Mouse (Mus musculus) MEL (cell line): Measurements from ENCODE around the gene Rplp0. TPM values are rescaled to one million over a fixed set of nuclear protein-coding genes. Genes with fewer than 3 reads are reported as not detected.

Source experiments
- DNase-seq: peaks from one replicate; pipeline ENCODE4 v3.0.0; 2011; ENCODE audit warnings: low read depth, low spot score
- H3K27ac ChIP-seq: 2 replicates; pipeline ENCODE4 v1.5.1; 2012; ENCODE audit warnings: low read depth, mild to moderate bottlenecking, control low read depth, low read length, moderate library complexity; ENCODE audit not compliant: control insufficient read depth
- H3K27me3 ChIP-seq, 2 experiments: fragments of 150-350 bp in 1 of 2; sonication (generic) in 1 of 2; 2 replicates each; pipeline ENCODE4 v1.6.1; 2012; ENCODE audit warnings: low read length in 2 of 2, mild to moderate bottlenecking in 2 of 2, improper control_type of control experiment in 1 of 2, moderate library complexity in 1 of 2; ENCODE audit not compliant: insufficient read depth in 2 of 2, control insufficient read depth in 1 of 2
- H3K36me3 ChIP-seq, 2 experiments: 2 replicates each; pipeline ENCODE4 v1.6.1; 2012 to 2014; ENCODE audit warnings: low read length in 2 of 2, improper control_type of control experiment in 1 of 2, inconsistent platforms in 1 of 2, mild to moderate bottlenecking in 1 of 2; ENCODE audit not compliant: insufficient read depth in 2 of 2, control insufficient read depth in 1 of 2
- H3K4me1 ChIP-seq, 2 experiments: fragments of 150-350 bp in 1 of 2; sonication (generic) in 1 of 2; 2 replicates each; pipeline ENCODE4 v1.6.1; 2012; ENCODE audit warnings: low read length in 2 of 2, improper control_type of control experiment in 1 of 2, mild to moderate bottlenecking in 1 of 2; ENCODE audit not compliant: insufficient read depth in 2 of 2, control insufficient read depth in 1 of 2
- H3K4me3 ChIP-seq, 2 experiments: fragments of 150-350 bp in 1 of 2; sonication (generic) in 1 of 2; 2 replicates each; pipeline ENCODE4 v1.5.1; 2012; ENCODE audit warnings: low read depth in 2 of 2, low read length in 2 of 2, mild to moderate bottlenecking in 2 of 2, moderate library complexity in 2 of 2, control low read depth in 1 of 2, improper control_type of control experiment in 1 of 2; ENCODE audit not compliant: control insufficient read depth in 1 of 2, insufficient read depth in 1 of 2
- H3K79me2 ChIP-seq: 2 replicates; pipeline ENCODE4 v1.6.1; 2012; ENCODE audit warnings: mild to moderate bottlenecking, low read length, moderate library complexity; ENCODE audit not compliant: control insufficient read depth, poor library complexity, insufficient read depth
- H3K9ac ChIP-seq: 2 replicates; pipeline ENCODE4 v1.6.1; 2012; ENCODE audit warnings: low read depth, mild to moderate bottlenecking, control low read depth, low read length, moderate library complexity; ENCODE audit not compliant: control insufficient read depth, poor library complexity, severe bottlenecking
- H3K9me3 ChIP-seq: fragments of 150-350 bp; sonication (generic); replicated peaks from 2 replicates; pipeline ENCODE4 v1.6.1; 2012; ENCODE audit warnings: mild to moderate bottlenecking, low read length, improper control_type of control experiment, moderate library complexity; ENCODE audit not compliant: insufficient read depth
- BHLHE40 ChIP-seq: IDR thresholded peaks from 2 replicates; pipeline ENCODE4 v1.6.1; 2012; ENCODE audit warnings: low read depth, mild to moderate bottlenecking, inconsistent platforms, low read length, improper control_type of control experiment, borderline replicate concordance
- CHD1 ChIP-seq: IDR thresholded peaks from 2 replicates; pipeline ENCODE4 v1.6.1; 2012; ENCODE audit warnings: low read depth, mild to moderate bottlenecking, inconsistent platforms, low read length, improper control_type of control experiment
- CTCF ChIP-seq, 3 experiments: IDR thresholded peaks in 2 of 3; conservative IDR thresholded peaks in 1 of 3; 2 replicates each; pipeline ENCODE4 v1.5.1; 2011 to 2012; ENCODE audit warnings: low read length in 3 of 3, low read depth in 2 of 3, mild to moderate bottlenecking in 2 of 3, improper control_type of control experiment in 1 of 3, inconsistent platforms in 1 of 3, mixed read lengths in 1 of 3, moderate library complexity in 1 of 3; ENCODE audit not compliant: control insufficient read depth in 1 of 3, insufficient read depth in 1 of 3, poor library complexity in 1 of 3, severe bottlenecking in 1 of 3
- ELF1 ChIP-seq: IDR thresholded peaks from 2 replicates; pipeline ENCODE4 v1.6.1; 2014; ENCODE audit warnings: low read depth, mild to moderate bottlenecking, inconsistent platforms, low read length, improper control_type of control experiment, moderate library complexity
- EP300 ChIP-seq, 2 experiments: IDR thresholded peaks; 2 replicates each; pipeline ENCODE4 v1.6.1; 2011; ENCODE audit warnings: improper control_type of control experiment in 2 of 2, low read length in 2 of 2, low read depth in 1 of 2, mild to moderate bottlenecking in 1 of 2
- ETS1 ChIP-seq: IDR thresholded peaks from 2 replicates; pipeline ENCODE4 v1.6.1; 2012; ENCODE audit warnings: low read depth, mild to moderate bottlenecking, inconsistent platforms, low read length, improper control_type of control experiment, moderate library complexity
- GATA1 ChIP-seq: IDR thresholded peaks from 2 replicates; pipeline ENCODE4 v1.6.1; 2011; ENCODE audit warnings: low read depth, low read length, improper control_type of control experiment
- HCFC1 ChIP-seq: IDR thresholded peaks from 2 replicates; pipeline ENCODE4 v1.6.1; 2012; ENCODE audit warnings: low read depth, mild to moderate bottlenecking, inconsistent platforms, low read length, improper control_type of control experiment, moderate library complexity
- JUND ChIP-seq: IDR thresholded peaks from 2 replicates; pipeline ENCODE4 v1.6.1; 2011; ENCODE audit warnings: low read depth, mild to moderate bottlenecking, improper control_type of control experiment, low read length
- KAT2A ChIP-seq: conservative IDR thresholded peaks from 2 replicates; pipeline ENCODE4 v1.6.1; 2012; ENCODE audit warnings: low read depth, low read length, improper control_type of control experiment, inconsistent platforms
- MAX ChIP-seq: IDR thresholded peaks from 2 replicates; pipeline ENCODE4 v1.6.1; 2011; ENCODE audit warnings: low read length, improper control_type of control experiment
- MEF2A ChIP-seq: IDR thresholded peaks from 2 replicates; pipeline ENCODE4 v1.6.1; 2014; ENCODE audit warnings: low read depth, mild to moderate bottlenecking, inconsistent platforms, low read length, improper control_type of control experiment; ENCODE audit not compliant: poor library complexity, insufficient replicate concordance, severe bottlenecking; ENCODE audit errors: extremely low read depth
- MXI1 ChIP-seq: IDR thresholded peaks from 2 replicates; pipeline ENCODE4 v1.6.1; 2011; ENCODE audit warnings: mild to moderate bottlenecking, low read depth, low read length, improper control_type of control experiment
- MYB ChIP-seq: IDR thresholded peaks from 2 replicates; pipeline ENCODE4 v1.6.1; 2011; ENCODE audit warnings: mild to moderate bottlenecking, low read depth, low read length, improper control_type of control experiment
- MYC ChIP-seq: IDR thresholded peaks from 2 replicates; pipeline ENCODE4 v1.6.1; 2011; ENCODE audit warnings: low read depth, mild to moderate bottlenecking, low read length, improper control_type of control experiment, moderate library complexity
- POLR2A ChIP-seq, 2 experiments: IDR thresholded peaks; 2 replicates each; pipeline ENCODE4 v1.6.1; 2011 to 2012; ENCODE audit warnings: low read length in 2 of 2, mild to moderate bottlenecking in 2 of 2, control low read depth in 1 of 2, improper control_type of control experiment in 1 of 2, low read depth in 1 of 2, moderate library complexity in 1 of 2; ENCODE audit not compliant: control insufficient read depth in 1 of 2, insufficient read depth in 1 of 2, poor library complexity in 1 of 2
- POLR2AphosphoS5 ChIP-seq: IDR thresholded peaks from 2 replicates; pipeline ENCODE4 v1.6.1; 2012; ENCODE audit warnings: low read depth, borderline replicate concordance, mild to moderate bottlenecking, inconsistent platforms, low read length, moderate library complexity, mixed read lengths
- RCOR1 ChIP-seq: IDR thresholded peaks from 2 replicates; pipeline ENCODE4 v1.6.1; 2012; ENCODE audit warnings: low read depth, mild to moderate bottlenecking, inconsistent platforms, low read length, improper control_type of control experiment
- SMC3 ChIP-seq: IDR thresholded peaks from 2 replicates; pipeline ENCODE4 v1.6.1; 2011; ENCODE audit warnings: low read depth, low read length, improper control_type of control experiment
- TBP ChIP-seq: IDR thresholded peaks from 2 replicates; pipeline ENCODE4 v1.8.0; 2011; ENCODE audit warnings: low read depth, low read length, improper control_type of control experiment
- USF1 ChIP-seq: IDR thresholded peaks from 2 replicates; pipeline ENCODE4 v1.6.1; 2014; ENCODE audit warnings: low read depth, mild to moderate bottlenecking, inconsistent platforms, low read length, improper control_type of control experiment, moderate library complexity
- USF2 ChIP-seq, 2 experiments: IDR thresholded peaks; 2 replicates each; pipeline ENCODE4 v1.6.1; 2011 to 2012; ENCODE audit warnings: improper control_type of control experiment in 2 of 2, low read length in 2 of 2, borderline replicate concordance in 1 of 2, inconsistent platforms in 1 of 2, low read depth in 1 of 2, mild to moderate bottlenecking in 1 of 2; ENCODE audit not compliant: insufficient read depth in 1 of 2
- ZC3H11A ChIP-seq: IDR thresholded peaks from 2 replicates; pipeline ENCODE4 v1.6.1; 2012; ENCODE audit warnings: low read depth, mild to moderate bottlenecking, inconsistent platforms, low read length, improper control_type of control experiment
- ZKSCAN1 ChIP-seq: IDR thresholded peaks from 2 replicates; pipeline ENCODE4 v1.6.1; 2012; ENCODE audit warnings: low read depth, mild to moderate bottlenecking, inconsistent platforms, low read length, improper control_type of control experiment, moderate library complexity
- polyA plus RNA-seq, 2 experiments: library from polyadenylated mRNA; stranded (reverse) in 1 of 2; unstranded in 1 of 2; fragments of >175 nt in 1 of 2; fragments of >200 nt in 1 of 2; gene quantifications; 2 replicates each; pipeline versions ENCODE4 v1.2.1 to v1.2.4; 2012; ENCODE audit warnings: low replicate concordance in 2 of 2, low read depth in 1 of 2; ENCODE audit not compliant: insufficient read length in 2 of 2, insufficient read depth in 1 of 2, missing spikeins in 1 of 2
- total RNA-seq: library from RNA; depleted of rRNA; stranded (reverse); fragments of 300-350 nt; gene quantifications from 2 replicates; pipeline ENCODE4 v1.2.3, GENCODE M21; 2012

The Rplp0 gene
- total and polyA plus RNA-seq, 3 experiments, result 3,028 to 4,164 (median 3,294) TPM

GRCm38 (mm10) chr5:115585616-115586015, 26.3 kb downstream of the Rplp0 start:
- no peak for TF ChIP-seq ZKSCAN1
- TF ChIP-seq ZC3H11A, result no peak
- TF ChIP-seq MAX, result no peak
- no peak for TF ChIP-seq USF2 (IDR thresholded peaks at IDR 0.05; ENCODE audit: borderline replicate concordance in 1 of 2, insufficient read depth in 1 of 2, low read depth in 1 of 2, low read length in 2 of 2)
- TF ChIP-seq MYC, result no peak
- no peak for TF ChIP-seq KAT2A
- TF ChIP-seq POLR2A (IDR thresholded peaks at IDR 0.05; ENCODE audit: control insufficient read depth in 1 of 2, insufficient read depth in 1 of 2, low read depth in 1 of 2, low read length in 2 of 2, poor library complexity in 1 of 2), result no peak
- no peak for TF ChIP-seq POLR2AphosphoS5
- no peak for TF ChIP-seq MXI1
- TF ChIP-seq TBP, result no peak
- no peak for TF ChIP-seq ELF1
- TF ChIP-seq EP300 (IDR thresholded peaks at IDR 0.05; ENCODE audit: low read depth in 1 of 2, low read length in 2 of 2), result no peak
- no peak for TF ChIP-seq GATA1
- TF ChIP-seq, all 39 proteins: peak for 0
- Histone ChIP-seq H3K9me3 (no peaks in the 10 kb centered on the region), H3K4me1 (no peaks in the 10 kb centered on the region), H3K27me3 (no peaks in the 10 kb centered on the region), H3K4me3 (no peak overlapping the region), H3K27ac (no peak overlapping the region), H3K9ac (no peak overlapping the region), H3K79me2 (no peaks in the 10 kb centered on the region), H3K36me3 (peaks cover 0 to 4% of the 10 kb centered on the region in 2 experiments; a peak in 1 of 4 replicates)
- DNase-seq, result no peak

- H3K4me1 ChIP-seq, result no peaks in the 10 kb centered on the region
- no peaks in the 10 kb centered on the region for H3K27me3 ChIP-seq
- DNase-seq, result no peak
- H3K9me3 ChIP-seq, result no peaks in the 10 kb centered on the region
- H3K4me3 ChIP-seq, result no peak overlapping the region
- H3K36me3 ChIP-seq, result peaks cover 0 to 4% of the 10 kb centered on the region in 2 experiments; a peak in 1 of 4 replicates
- H3K27ac ChIP-seq, result no peak overlapping the region
- H3K79me2 ChIP-seq, result no peaks in the 10 kb centered on the region
- no peak overlapping the region for H3K9ac ChIP-seq
- no peak for TF ChIP-seq JUND
- no peak for TF ChIP-seq USF2 (IDR thresholded peaks at IDR 0.05; ENCODE audit: borderline replicate concordance in 1 of 2, insufficient read depth in 1 of 2, low read depth in 1 of 2, low read length in 2 of 2)
- no peak for TF ChIP-seq POLR2AphosphoS5
- TF ChIP-seq, all 39 proteins: peak for 0
Measured at GRCm38 (mm10) chr5:115586166-115586565, 26.9 kb downstream of the Rplp0 start.

GRCm38 (mm10) chr5:115586780-115587179, 27.5 kb downstream of the Rplp0 start:
- TF ChIP-seq CTCF (IDR thresholded peaks at IDR 0.05 in 2 of 3, conservative IDR thresholded peaks at IDR 0.05 in 1 of 3; ENCODE audit: control insufficient read depth in 1 of 3, insufficient read depth in 1 of 3, low read depth in 2 of 3, low read length in 3 of 3, poor library complexity in 1 of 3, severe bottlenecking in 1 of 3) (no peak), ETS1 (no peak), CHD1 (no peak), USF1 (no peak), SMC3 (no peak), HCFC1 (no peak), MXI1 (no peak), MEF2A (no peak), MYC (no peak), RCOR1 (no peak), MYB (no peak), BHLHE40 (no peak)
- no peak for DNase-seq
- Histone ChIP-seq H3K9me3 (no peaks in the 10 kb centered on the region), H3K27ac (no peak overlapping the region), H3K27me3 (no peaks in the 10 kb centered on the region), H3K4me3 (no peak overlapping the region), H3K36me3 (peaks cover 0 to 8% of the 10 kb centered on the region in 2 experiments; a peak in 2 of 4 replicates), H3K79me2 (no peaks in the 10 kb centered on the region), H3K9ac (no peak overlapping the region), H3K4me1 (no peaks in the 10 kb centered on the region)
